Mouse (Mus musculus) left cerebral cortex, postnatal 36 days (tissue): Measurements from ENCODE around the gene Pbx2. TPM values are rescaled to one million over a fixed set of nuclear protein-coding genes. Genes with fewer than 3 reads are reported as not detected.

Experiments
- DNase-seq, 2 experiments: peaks; one replicate each; pipeline ENCODE4 v3.0.0; 2021 to 2022; ENCODE audit warnings: low spot score in 2 of 2, mixed read lengths in 1 of 2
- intact Hi-C: fragments of 180-260 bp; cut with DNase I; formaldehyde crosslinking; loops from one replicate; pipeline ENCODE4 v1.15.1; 2025
- total RNA-seq, 2 experiments: library from RNA; stranded (reverse); gene quantifications; 2 replicates each; pipeline ENCODE4 v1.2.3; 2021

The Pbx2 gene
- total RNA-seq, 2 experiments from 2014 or later, result 53.2 to 58.4 TPM

DNA sequence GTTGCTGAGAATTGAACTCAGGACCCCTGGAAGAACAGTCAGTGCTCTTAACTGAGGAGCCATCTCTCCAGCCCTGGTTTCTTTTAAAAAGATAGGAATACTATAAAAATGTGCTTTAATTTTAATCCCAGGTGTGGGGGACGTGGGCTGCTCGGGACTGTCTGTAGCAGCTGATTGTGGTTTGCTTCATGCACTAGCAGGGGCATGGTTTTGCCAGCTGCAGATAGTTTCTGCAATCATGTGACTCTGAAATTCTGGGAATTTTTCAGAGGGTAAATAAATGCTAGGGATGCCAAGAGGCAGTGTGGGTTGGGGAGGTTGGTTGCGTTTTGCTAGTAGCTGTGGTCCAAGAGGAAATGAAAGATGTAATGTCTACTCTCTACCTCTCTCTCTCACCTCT is 50.9 kb downstream of the Pbx2 start:
- DNase-seq, result no peak
- intact Hi-C loops, result no loop called here

DNA sequence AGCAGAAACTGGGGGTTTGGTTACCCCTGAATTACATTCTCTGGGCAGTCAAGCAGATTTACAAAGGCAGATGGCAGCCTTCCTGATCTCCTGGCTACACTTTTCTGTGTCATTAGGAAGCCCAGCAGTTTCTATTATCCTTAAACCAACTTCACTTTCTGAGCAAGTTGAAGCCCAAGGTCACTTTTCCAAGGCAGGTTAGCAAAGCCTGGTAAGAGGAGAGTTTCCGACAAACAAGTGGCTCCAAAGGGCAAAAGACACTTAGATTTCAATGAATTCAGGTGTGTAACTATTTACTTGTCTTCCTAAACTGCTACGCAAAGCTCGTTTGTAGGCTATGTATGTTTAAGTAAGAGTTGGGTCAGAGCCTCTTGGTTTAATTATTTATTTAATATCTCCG is 52.3 kb downstream of the Pbx2 start:
- intact Hi-C loops, result no loop called here
- no peak for DNase-seq

DNA sequence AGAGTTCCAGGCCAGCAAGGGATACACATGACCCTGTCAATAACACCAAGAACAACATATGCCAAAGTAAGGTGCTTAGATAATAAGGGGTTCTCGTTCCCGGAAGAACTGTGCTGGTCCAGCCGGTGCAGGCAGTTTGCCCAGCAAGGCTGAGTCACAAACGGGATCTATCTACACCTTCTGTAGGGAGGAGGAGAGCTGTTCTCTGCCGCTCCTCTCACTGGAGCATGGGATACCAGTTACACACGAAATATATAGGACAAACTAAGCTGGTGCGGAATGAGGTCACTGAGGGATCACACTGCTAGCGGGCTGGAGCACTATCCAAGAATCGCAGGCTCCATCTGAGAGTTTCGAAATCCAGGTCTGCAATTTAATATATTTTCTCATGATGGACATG is 52.9 kb downstream of the Pbx2 start:
- intact Hi-C loops, result no loop called here
- no peak for DNase-seq

DNA sequence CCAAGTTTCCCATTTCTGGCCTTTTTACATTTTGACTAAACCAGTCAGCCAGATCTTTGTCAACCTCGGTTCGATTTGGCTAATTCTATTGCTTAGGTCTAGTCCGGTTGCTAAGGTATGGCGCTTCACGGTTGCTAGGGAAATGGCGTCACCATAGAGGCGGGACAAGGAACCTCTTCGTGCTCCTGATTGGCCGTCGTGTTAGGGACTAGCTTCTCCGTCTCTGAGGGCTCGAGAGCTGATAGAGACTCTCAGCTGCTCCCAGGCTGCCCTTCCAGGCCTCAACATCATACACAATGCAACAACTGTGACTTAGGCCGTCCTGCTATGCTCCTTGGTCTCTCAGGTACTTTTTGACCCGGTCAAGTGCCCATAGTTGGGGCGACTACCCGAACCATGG is 53.5 kb downstream of the Pbx2 start, which contains the start of gene Fkbpl:
TSS of gene Fkbpl (plus strand) at position 157 of the 400 bp plus-strand sequence.
- intact Hi-C loops, result no loop called here
- DNase-seq, result peak; percentile 92 to 96

DNA sequence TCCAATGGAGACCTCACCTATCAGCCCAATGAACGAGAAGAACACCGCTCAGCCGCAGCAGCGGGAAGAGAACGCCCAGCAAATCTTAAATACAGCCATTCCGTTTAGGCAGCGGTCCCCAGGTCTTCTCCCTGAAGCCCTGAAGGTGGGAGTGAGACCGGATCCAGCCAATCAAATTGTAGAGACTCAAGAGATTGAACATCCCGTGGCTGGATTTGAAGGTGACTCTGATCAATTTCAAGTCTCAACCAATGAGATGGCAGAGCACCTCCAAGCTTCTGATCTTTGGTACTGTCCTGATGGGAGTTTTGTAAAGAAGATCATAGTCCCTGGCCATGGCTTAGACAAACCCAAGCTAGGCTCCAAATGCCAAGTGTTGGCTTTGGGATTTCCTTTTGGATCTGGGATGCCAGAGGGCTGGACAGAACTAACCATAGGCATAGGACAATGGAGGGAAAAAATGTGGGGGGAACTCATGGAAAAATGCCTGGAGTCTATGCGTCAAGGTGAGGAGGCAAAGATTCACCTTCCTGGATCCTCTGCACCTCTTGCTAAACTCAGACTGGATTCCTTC is 54.3 kb downstream of the Pbx2 start:
- intact Hi-C loops, result no loop called here
- DNase-seq, result no peak

DNA sequence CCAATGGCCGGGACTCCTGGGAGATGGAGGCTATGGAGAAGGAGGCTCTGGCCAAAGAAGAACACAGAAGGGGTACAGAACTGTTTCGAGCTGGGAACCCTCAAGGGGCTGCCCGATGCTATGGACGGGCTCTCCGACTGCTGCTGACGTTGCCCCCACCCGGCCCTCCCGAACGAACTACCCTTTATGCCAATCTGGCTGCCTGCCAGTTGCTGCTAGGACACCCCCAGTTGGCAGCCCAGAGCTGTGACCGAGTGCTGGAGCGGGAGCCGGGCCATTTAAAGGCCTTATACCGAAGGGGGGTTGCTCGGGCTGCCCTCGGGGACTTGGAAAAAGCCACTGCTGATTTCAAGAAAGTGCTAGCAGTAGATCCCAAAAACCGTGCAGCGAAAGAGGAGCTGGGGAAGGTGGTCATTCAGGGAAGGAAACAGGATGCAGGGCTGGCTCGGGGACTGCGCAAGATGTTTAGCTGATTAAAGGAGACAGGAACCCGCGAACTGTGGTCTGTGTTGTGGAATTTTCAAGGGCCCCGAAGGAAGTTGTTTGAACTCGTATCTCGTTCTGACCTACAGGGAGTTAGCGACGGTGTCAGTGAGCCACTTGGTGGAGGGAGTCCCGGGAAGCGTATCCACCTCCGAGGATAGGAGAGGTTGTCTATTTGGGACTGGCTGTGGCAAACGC is 54.9 kb downstream of the Pbx2 start:
- intact Hi-C loops, result no loop called here
- DNase-seq, result no peak

Other genes with a start within 250 kb of the Pbx2 start
- under 1 TPM; 0.50 to 0.74 TPM for gene Btnl2, start 236.4 kb upstream of the Pbx2 start, total RNA-seq
- not detected for gene Btnl1, start 214.1 kb upstream of the Pbx2 start, total RNA-seq
- gene BC051142, start 192.4 kb upstream of the Pbx2 start, total RNA-seq, result 1 to 10 TPM; 4.1 TPM
- not detected for gene Btnl4, start 113.9 kb upstream of the Pbx2 start, total RNA-seq
- not detected for gene Btnl6, start 73.9 kb upstream of the Pbx2 start, total RNA-seq
- gene Notch4, start 27.0 kb upstream of the Pbx2 start, total RNA-seq, result 10 to 100 TPM; 11.3 to 16.1 TPM
- gene Gpsm3, start 1.5 kb upstream of the Pbx2 start, total RNA-seq, result 1 to 10 TPM; 2.6 to 2.9 TPM
- gene Ager, start 6.6 kb downstream of the Pbx2 start, total RNA-seq, result under 1 TPM; 0.30 to 0.75 TPM
- gene Rnf5, start 12.4 kb downstream of the Pbx2 start, total RNA-seq, result 10 to 100 TPM; 66.9 to 72.0 TPM
- gene Agpat1, start 13.0 kb downstream of the Pbx2 start, total RNA-seq, result 100 to 1,000 TPM; 161 to 177 TPM
- gene Egfl8, start 24.7 kb downstream of the Pbx2 start, total RNA-seq, result 1 to 10 TPM; 2.7 to 3.3 TPM
- gene Ppt2, start 37.2 kb downstream of the Pbx2 start, total RNA-seq, result 10 to 100 TPM; 37.2 to 47.1 TPM
- gene Prrt1, start 38.3 kb downstream of the Pbx2 start, total RNA-seq, result 100 to 1,000 TPM; 148 to 168 TPM
- 10 to 100 TPM; 12.3 to 14.1 TPM for gene Fkbpl, start 53.5 kb downstream of the Pbx2 start, total RNA-seq
- gene Atf6b, start 55.9 kb downstream of the Pbx2 start, total RNA-seq, result 10 to 100 TPM; 63.9 to 66.4 TPM
- gene Tnxb, start 79.3 kb downstream of the Pbx2 start, total RNA-seq, result 1 to 10 TPM; 1.5 to 2.0 TPM
- 10 to 100 TPM in 1 of 2 experiments, 1 to 10 TPM in 1; 8.3 to 11.4 TPM for gene C4b, start 152.6 kb downstream of the Pbx2 start, total RNA-seq
- not detected for gene Cyp21a1, start 213.3 kb downstream of the Pbx2 start, total RNA-seq
- 10 to 100 TPM; 50.2 to 58.6 TPM for gene Stk19, start 245.7 kb downstream of the Pbx2 start, total RNA-seq
- gene Dxo, start 245.8 kb downstream of the Pbx2 start, total RNA-seq, result 10 to 100 TPM; 39.4 to 45.4 TPM